ENCODE assay signal across 13 mouse cellular contexts in the genomic region with DNA sequence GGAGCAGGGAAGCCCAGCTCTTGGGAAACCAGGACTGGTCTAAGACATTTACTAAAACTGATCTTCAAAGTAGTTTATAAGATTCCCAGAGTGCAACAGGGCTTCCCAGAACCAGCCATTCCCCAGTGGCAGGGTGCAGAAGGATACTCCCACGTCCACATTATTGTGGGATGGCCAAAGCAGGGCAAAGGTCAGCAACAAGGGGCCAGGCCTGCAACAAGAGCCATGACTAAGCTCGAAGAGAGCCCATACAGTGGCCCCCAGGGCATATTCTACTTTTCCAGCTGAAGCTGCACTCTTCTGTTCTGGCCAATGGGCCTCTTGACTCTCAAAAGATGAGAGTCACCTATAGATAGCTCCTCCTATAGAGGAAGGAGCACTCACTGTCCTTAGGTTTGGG.
"Had no signal": no experiment of that assay in that cellular context is flagged by ENCODE, and none has a peak within 500 bp of the region (broad histone marks: within the 10 kb centered on the region; RNA-seq: fewer than 3 reads in every experiment).

No protein-coding gene starts in this region.

- DNase-seq: kidney, postnatal 25 days; liver, embryonic 13.5 days; lung, adult 2 months; lung, postnatal 36 days; right cerebral cortex, postnatal 25 days; thymus, postnatal 4 days had no signal

- ATAC-seq: intestine, embryonic 15.5 days; lung, postnatal 0 days had no signal

- H3K4me3 ChIP-seq: intestine, embryonic 15.5 days; kidney, embryonic 15.5 days; left cerebral cortex, adult 2 months; limb, embryonic 10.5 days; liver, embryonic 13.5 days; midbrain, embryonic 12.5 days had no signal

- H3K9me3 ChIP-seq: intestine, embryonic 15.5 days; kidney, embryonic 15.5 days; limb, embryonic 10.5 days; liver, embryonic 13.5 days; midbrain, embryonic 12.5 days had no signal

- H3K27me3 ChIP-seq: intestine, embryonic 15.5 days; kidney, embryonic 15.5 days; midbrain, embryonic 12.5 days had no signal

- H3K27ac ChIP-seq: intestine, embryonic 15.5 days; kidney, embryonic 15.5 days; left cerebral cortex, adult 2 months; limb, embryonic 10.5 days; liver, embryonic 13.5 days; midbrain, embryonic 12.5 days; stomach, postnatal 0 days had no signal

- H3K4me1 ChIP-seq: limb, embryonic 10.5 days; midbrain, embryonic 12.5 days had no signal

- H3K36me3 ChIP-seq: intestine, embryonic 15.5 days; liver, embryonic 13.5 days had no signal
